In genomic region chr2:160002695-160003094, GRCm38 (mm10) we compare ENCODE assay signal across 13 mouse cellular contexts.
DNase-seq lines count a peak whose midpoint lies in the region; ATAC-seq and TF ChIP-seq lines count a peak whose summit lies in the region.
"Had no signal": no experiment of that assay in that cellular context is flagged by ENCODE, and none has a peak within 500 bp of the region (broad histone marks: within the 10 kb centered on the region; RNA-seq: fewer than 3 reads in every experiment).

No protein-coding gene starts in this region.

- H3K27ac ChIP-seq in intestine, embryonic 14.5 days (ENCODE audit: low read depth): no peak overlapping the region
- H3K27ac ChIP-seq in intestine, postnatal 0 days (ENCODE audit: low read depth, low read length): no peak overlapping the region
- no peak overlapping the region for H3K27ac ChIP-seq in kidney, embryonic 15.5 days
- H3K27ac ChIP-seq: hindbrain, embryonic 15.5 days; liver, embryonic 14.5 days had no signal

- no peaks in the 10 kb centered on the region for H3K27me3 ChIP-seq in intestine, embryonic 14.5 days (replicated peaks; ENCODE audit: control insufficient read depth, insufficient read depth, low read length)
- no peaks in the 10 kb centered on the region for H3K27me3 ChIP-seq in intestine, postnatal 0 days (replicated peaks; ENCODE audit: control insufficient read depth, insufficient read depth, low read length)
- H3K27me3 ChIP-seq in kidney, embryonic 15.5 days: no peaks in the 10 kb centered on the region
- H3K27me3 ChIP-seq: hindbrain, embryonic 15.5 days; megakaryocyte, embryonic 14.5 days had no signal

- no peak for TF ChIP-seq CTCF in intestine, postnatal 0 days (IDR thresholded peaks at IDR 0.05; ENCODE audit: low read depth)

- H3K9ac ChIP-seq in intestine, embryonic 14.5 days (ENCODE audit: low read length): no peak overlapping the region
- no peak overlapping the region for H3K9ac ChIP-seq in intestine, postnatal 0 days (ENCODE audit: low read depth, low read length)
- no peak overlapping the region for H3K9ac ChIP-seq in kidney, embryonic 15.5 days
- H3K9ac ChIP-seq: hindbrain, embryonic 15.5 days; liver, embryonic 14.5 days had no signal

- no peaks in the 10 kb centered on the region for H3K36me3 ChIP-seq in intestine, embryonic 14.5 days (ENCODE audit: control insufficient read depth, insufficient read depth, low read length)
- no peaks in the 10 kb centered on the region for H3K36me3 ChIP-seq in intestine, postnatal 0 days (ENCODE audit: control insufficient read depth, insufficient read depth)
- H3K36me3 ChIP-seq in kidney, embryonic 15.5 days: no peaks in the 10 kb centered on the region
- H3K36me3 ChIP-seq: hindbrain, embryonic 15.5 days had no signal

- no peak for DNase-seq in intestine, embryonic 14.5 days (ENCODE audit: low spot score)
- DNase-seq in Muller cell, postnatal 12 days (ENCODE audit: inconsistent ontology term): peak; percentile 12
- DNase-seq in adipocyte (ENCODE audit: low spot score): peak; percentile 80
- DNase-seq in yolk sac, embryonic 10.5 days (ENCODE audit: low spot score): no peak
- no peak for DNase-seq in right cerebral cortex, postnatal 4 days
- DNase-seq in spleen, postnatal 14 days (ENCODE audit: low spot score in 2 of 2): no peak
- DNase-seq: cerebellum, adult 9-10 months; thymus, postnatal 14 days had no signal

- H3K9me3 ChIP-seq in intestine, embryonic 14.5 days (ENCODE audit: control insufficient read depth, low read length): no peaks in the 10 kb centered on the region
- no peaks in the 10 kb centered on the region for H3K9me3 ChIP-seq in intestine, postnatal 0 days (ENCODE audit: control insufficient read depth)
- H3K9me3 ChIP-seq in kidney, embryonic 15.5 days (replicated peaks): no peaks in the 10 kb centered on the region
- H3K9me3 ChIP-seq: hindbrain, embryonic 15.5 days had no signal

- H3K4me2 ChIP-seq in intestine, embryonic 14.5 days (ENCODE audit: low read length): no peak overlapping the region
- no peak overlapping the region for H3K4me2 ChIP-seq in intestine, postnatal 0 days (replicated peaks; ENCODE audit: low read depth)
- no peak overlapping the region for H3K4me2 ChIP-seq in kidney, embryonic 15.5 days
- H3K4me2 ChIP-seq: hindbrain, embryonic 15.5 days had no signal

- peak; percentile 55; the same call in 1 of the 2 replicates for ATAC-seq in intestine, embryonic 14.5 days (replicated peaks; ENCODE audit: low FRiP score, low TSS enrichment, low read depth)
- ATAC-seq in intestine, postnatal 0 days: no peak
- peak; percentile 66; the same call in 1 of the 2 replicates for ATAC-seq in kidney, embryonic 15.5 days (replicated peaks; ENCODE audit: low FRiP score)

- 54% methylated on average over 3 of the region's 3 CpGs for WGBS in intestine, embryonic 14.5 days
- 57% methylated on average over 3 of the region's 3 CpGs for WGBS in intestine, postnatal 0 days
- 52% methylated on average over 3 of the region's 3 CpGs for WGBS in kidney, embryonic 15.5 days

- no peak overlapping the region for H3K4me3 ChIP-seq in intestine, embryonic 14.5 days (ENCODE audit: low read depth, low read length)
- no peak overlapping the region for H3K4me3 ChIP-seq in intestine, postnatal 0 days (ENCODE audit: low read depth, low read length)
- no peak overlapping the region for H3K4me3 ChIP-seq in kidney, embryonic 15.5 days (replicated peaks)
- H3K4me3 ChIP-seq: hindbrain, embryonic 15.5 days; megakaryocyte, embryonic 14.5 days had no signal

- 0 out of 2 replicates have a peak, but pooled peaks cover 3% of the 10 kb centered on the region for H3K4me1 ChIP-seq in intestine, embryonic 14.5 days (replicated peaks; ENCODE audit: control insufficient read depth, insufficient read depth, low read length)
- H3K4me1 ChIP-seq in intestine, postnatal 0 days (replicated peaks; ENCODE audit: control insufficient read depth, insufficient read depth, low read length): no peaks in the 10 kb centered on the region
- peaks cover 7% of the 10 kb centered on the region for H3K4me1 ChIP-seq in kidney, embryonic 15.5 days
- H3K4me1 ChIP-seq: hindbrain, embryonic 15.5 days; megakaryocyte, embryonic 14.5 days had no signal

Comparison
In these comparisons a context has a peak if more than half of its experiments do, and no peak if none do; other contexts are left out.
1. DNase-seq: peak in Muller cell, postnatal 12 days (single experiment) and adipocyte (single experiment); none in intestine, embryonic 14.5 days (single experiment), yolk sac, embryonic 10.5 days (single experiment), right cerebral cortex, postnatal 4 days (single experiment) and spleen, postnatal 14 days (0 of 2).